Mouse (Mus musculus) adrenal gland, postnatal 36 days (tissue): ENCODE measurements at regions not wholly inside any gene's neighbourhood (a gene's known extent, or its start where the extent isn't known, plus 50 kb on each side); places are given as distances from the start of the nearest gene placed in this dataset.
"Not testable (repeated sequence)": the region's sequence is repeated elsewhere in the genome, so short reads cannot be mapped to it uniquely, and the experiment has no call there.

Experiments used
- DNase-seq, 2 experiments: peaks; one replicate each; pipeline ENCODE4 v3.0.0; 2021; ENCODE audit warnings: mixed read lengths in 1 of 2

DNA sequence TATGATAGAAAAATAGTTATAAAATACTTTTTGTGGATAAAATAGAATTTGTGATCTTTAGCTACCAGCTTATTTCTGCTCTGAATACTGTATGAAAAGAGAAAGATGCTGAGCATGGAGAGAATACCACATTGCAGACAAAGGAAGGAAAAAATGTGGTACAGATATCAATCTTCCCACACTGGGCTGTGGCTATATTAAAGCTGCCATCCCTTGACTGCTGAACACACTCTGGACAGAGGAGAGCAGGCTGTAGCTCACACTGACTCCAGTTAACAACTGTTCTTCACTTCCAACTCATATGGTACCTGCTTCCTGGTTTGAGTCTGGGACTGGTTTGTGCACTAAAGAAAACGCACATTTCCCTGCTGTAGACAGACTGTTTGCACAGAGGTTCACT is 76.7 kb upstream of the Try4 start:
- DNase-seq, result no peak

DNA sequence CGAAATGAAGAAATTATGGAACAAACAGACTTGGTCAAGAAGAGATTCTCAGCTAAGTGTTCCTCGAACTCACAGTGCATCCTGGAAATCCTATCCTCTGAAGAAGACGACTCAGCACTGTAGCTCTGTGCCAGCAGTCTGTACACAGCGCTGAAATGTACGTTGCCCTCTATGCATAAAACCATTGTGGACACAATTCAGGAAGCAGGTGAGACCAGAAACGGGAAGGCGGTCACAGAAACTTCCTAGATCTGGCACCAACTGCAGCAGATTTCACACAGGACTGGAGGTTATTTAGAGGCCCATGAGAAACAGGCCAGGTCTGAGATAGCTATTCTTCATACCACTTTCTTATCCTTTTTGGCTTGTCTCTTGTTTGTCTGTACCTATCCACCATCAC is 83.7 kb upstream of the Try4 start:
- DNase-seq, result no peak

DNA sequence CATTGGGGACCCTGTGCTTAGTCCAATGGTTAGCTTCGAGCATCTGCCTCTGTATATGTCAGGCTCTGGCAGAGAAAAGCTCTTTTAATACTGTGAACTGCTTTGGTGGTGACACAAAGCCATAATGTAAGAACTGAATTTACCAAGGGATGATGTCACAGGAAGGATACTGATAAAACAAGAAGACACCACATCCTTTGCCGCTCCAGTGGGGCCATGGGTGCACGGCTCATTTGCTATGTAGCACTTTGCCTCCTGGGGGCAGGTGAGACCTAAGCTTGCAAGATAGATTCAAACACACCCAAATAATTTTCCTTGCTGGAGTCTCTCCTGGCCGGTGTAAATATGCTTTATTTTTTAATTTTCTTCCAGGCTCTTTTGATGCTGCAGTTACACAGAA is 86.2 kb upstream of the Try4 start:
- DNase-seq, result no peak

DNA sequence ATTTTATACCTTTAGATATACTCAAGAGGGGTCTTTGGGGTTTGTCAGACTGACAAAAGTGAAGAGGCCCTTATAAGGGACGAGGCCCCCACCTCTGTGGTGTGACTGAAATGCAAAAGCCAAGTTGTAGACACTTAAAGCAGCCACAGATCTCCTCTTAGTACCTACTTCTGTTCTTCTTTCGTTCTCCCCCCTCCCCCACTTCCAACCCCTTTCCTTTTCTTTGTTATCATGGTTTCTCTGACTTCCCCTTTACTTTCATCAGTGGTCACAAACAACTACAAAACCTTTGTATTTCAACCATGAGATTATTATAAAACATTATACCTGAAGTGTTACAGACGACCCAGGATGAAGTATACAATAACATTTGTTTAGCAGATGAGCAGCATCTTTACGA is 96.2 kb upstream of the Try4 start:
- no peak for DNase-seq

DNA sequence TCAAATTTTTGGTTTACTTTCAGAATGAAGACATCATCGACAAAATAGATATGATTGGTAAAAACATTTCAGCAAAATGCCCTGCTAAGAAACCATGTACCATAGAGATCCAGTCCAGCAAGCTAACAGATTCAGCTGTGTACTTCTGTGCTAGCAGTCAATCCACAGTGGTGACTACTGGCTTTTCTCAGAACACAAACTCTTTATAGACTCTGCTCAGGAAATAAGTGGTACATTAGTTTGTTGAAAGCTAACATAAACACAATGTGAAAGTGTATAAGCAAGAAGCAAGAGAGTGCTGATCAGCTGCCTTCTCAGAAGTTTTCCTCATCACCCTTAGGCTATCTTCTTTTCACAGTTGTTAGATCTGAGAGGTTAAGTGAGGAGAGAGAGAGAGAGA is 99.2 kb upstream of the Try4 start:
- no peak for DNase-seq

DNA sequence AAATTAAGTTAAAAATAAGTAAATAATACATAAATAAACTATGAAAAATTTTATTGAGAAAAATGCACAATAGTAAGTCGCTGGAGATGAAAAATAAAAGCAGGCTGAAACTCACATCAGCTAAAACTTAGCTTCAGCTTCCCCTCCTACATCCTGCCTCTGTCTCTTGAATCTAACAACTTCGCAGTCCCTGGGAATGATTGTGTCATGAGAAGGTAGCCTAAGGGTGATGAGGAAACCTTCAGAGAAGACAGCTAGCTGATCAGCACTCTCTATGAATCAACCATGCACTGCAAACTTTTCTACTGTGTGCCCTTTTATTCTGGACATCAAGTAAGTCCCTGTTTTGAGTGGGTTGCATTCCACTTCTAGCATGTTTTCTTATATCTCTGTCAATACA is 99.8 kb upstream of the Try4 start:
- DNase-seq, result no peak

DNA sequence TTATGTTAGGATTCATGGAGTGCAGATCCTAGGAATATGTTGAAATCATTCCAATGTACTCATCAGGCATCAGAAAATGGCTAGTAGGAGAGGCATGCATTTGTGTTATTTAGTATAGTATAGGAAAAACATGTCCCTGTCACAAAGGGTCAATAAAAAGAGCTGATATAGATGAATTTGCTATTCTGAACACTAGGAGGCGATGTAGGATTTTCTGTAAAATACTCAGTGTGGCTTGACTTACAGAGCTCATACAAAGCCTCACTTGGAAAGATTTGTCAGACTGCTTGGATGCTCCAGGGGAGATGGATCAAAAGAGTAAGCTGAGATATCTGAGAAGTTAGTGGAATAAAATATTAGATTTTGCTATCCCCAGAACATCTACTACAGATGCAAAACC is 107.6 kb upstream of the Try4 start:
- no peak for DNase-seq

DNA sequence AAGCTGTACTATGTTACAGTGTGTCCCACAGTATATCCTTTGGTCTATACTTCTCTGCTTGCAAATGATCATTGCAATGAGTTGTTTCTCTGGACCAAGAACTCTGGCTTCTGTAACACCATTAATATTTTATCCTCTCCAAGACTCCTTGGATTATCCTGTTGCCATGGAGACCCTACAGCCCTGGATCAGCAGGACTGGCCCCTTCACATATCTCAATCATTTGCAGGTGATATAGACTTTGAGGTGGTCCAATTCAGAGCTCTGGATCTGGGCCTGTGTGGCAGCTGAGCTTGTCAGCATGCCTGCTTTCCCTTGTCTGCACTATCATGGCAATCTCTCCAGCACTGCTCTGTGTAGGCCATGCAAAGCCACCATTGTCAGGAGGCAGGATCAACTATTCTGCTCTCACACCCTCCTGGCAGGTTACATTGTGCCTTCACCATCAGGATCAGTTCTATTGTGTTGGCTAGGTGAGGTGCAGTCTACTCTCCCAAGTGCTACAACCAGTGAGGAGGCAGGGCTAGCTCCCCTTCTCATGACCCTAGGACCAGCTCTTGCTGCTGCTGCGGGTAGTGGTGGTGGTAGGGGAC is 110.2 kb upstream of the Try4 start:
- DNase-seq, result no peak

DNA sequence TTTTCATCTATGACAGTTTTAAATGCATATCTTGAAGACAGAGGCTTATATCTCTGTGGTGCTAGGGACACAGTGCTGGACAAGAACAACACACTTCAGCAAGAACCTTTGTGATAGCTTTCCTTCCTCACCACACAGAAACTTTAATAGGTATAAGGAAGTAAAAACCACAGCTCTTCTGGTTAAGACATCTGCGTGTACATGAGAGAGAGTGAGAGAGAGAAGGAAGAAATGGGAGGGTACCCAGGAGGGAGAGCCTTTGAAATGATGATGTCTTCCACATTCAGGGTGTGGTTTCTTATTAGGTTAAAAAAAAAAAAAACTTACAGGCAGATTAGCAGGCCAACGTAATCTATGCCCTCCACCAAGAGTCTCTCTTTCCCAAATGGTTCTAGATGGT is 113.2 kb upstream of the Try4 start:
- DNase-seq, result no peak

DNA sequence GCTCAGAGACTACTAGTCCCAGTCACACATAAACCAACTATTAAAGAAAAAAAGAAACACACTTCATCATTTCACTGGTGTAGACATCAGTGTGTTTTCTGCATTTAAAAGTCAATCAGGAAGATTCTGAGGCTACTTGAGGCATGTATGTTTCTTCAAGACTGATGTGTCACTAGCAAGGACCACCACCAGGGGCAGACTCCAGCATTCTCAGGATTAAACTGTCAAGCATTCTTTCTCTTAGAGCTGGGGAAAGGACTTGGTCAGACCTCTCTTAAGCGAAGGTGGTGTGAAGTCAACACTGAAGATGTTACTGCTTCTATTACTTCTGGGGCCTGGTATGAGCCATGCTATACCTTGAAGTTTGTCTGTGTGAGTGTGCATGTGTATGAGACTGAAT is 114.1 kb upstream of the Try4 start:
- no peak for DNase-seq

DNA sequence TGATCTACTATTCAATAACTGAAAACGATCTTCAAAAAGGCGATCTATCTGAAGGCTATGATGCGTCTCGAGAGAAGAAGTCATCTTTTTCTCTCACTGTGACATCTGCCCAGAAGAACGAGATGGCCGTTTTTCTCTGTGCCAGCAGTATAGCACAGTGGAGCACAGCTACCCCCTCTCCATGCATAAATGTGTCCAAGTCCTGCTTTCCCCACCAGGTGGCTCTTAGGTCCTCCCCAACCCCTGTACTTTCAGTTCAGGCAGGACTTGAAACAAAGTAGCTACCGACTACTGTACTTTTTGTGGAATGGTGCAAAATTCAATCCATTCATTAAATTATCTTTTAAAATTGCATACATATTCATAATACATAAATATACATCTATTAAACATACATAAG is 123.2 kb upstream of the Try4 start:
- no peak for DNase-seq

DNA sequence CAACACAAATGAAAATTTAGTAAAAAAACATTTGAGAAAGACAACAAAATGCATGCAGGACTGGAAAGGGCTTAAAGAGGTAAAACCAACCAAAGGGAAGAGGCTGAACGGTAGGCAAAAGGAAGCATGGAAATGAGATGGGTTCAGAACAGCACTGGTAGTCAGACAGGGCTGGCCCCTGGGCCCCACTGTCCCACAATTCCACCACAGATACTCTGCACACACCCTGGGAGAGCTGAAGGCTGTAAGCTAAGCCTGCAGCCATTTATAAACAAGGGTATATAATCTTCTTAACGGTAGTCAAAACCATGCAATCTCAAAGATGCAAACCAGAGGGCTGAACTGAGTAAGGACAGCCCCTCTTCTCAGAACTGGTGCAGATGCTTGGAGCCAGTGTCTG is 124.0 kb upstream of the Try4 start:
- no peak for DNase-seq

DNA sequence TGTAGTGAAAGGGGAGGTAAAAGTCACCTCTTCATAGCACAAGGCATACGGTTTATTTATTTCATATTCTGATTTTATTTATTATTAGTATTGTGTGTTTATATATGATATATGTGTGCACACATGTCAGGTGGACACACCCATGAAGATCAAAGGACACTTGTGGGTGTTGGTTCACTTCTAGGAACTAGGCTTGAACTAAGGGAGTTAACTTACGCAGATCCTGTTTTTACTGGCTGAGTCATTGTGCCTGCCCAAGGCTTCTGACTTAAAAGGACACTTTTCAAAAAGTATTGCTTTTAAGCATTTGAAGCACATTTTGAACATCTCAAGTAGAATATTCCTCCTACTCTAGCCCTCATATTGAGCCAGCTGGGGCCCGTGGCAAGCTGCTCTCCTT is 124.9 kb upstream of the Try4 start:
- DNase-seq, result no peak

DNA sequence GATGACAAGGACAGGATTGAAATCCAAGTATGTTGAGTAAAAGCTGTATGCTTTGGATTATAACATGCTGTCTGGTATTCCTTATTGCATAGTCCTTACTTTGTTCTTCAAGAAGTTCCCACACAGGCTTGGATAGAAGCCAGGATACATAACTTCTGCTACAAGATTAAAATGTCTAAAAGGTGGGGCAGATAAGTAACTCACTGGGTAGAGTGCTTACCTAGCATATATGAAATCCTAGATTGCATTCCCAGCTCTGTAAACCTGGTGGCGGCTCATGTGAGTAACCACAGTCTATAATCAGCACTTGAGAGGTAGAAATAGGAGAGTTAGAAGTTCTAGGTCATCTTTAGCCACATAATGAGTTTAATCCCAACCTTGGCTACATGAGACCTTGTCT is 126.0 kb upstream of the Try4 start:
- no peak for DNase-seq

DNA sequence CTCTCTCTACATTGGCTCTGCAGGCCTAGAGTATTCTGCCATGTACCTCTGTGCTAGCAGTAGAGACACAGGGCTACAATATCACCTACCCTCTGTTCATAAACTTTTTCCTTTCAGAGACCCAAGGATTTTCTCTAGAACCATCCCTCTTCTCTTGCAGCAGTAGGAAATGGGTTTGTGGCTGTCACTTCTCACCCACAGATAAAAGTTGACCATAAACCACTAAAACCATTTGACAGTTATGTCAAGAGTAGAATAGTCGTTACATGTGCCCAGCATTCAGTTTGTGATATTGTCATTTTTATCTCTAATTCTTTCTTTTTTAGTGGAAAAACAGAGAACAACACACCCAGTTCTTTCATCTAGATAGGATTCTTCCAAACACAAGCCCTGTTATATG is 128.2 kb upstream of the 2210010C04Rik start:
- DNase-seq, result no peak

DNA sequence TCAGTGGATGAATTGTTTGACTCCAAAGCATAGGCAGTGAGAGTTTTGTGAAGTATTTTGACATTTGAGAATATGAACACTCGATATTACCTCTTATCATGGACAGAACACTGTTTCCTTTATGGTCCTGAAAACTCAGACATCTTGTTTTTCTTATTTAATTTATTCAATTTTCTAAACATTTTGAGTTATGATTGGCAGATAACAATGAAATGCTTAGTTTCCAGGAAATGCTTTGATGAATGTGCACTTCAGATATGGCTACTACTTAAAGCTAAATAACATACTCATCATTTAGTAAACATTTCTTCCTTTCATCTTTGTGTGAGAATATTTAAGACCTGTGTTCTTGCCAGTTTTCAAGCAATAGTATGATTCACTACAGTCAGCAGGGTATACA is 126.4 kb upstream of the 2210010C04Rik start:
- DNase-seq, result no peak

DNA sequence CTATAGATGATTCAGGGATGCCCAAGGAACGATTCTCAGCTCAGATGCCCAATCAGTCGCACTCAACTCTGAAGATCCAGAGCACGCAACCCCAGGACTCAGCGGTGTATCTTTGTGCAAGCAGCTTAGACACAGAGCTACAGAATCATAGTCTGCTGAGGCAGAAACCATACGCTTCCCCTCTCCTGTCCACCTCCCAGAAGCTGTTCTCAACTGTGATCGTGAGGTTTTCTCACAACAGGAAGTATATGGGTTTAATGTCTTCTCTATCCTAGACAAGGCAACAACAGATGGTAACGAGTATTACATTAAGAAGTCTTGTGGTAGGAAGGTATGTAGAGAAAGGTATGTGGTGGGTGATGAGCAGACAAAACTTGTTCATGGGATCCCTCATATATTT is 116.8 kb upstream of the 2210010C04Rik start:
- DNase-seq, result no peak

DNA sequence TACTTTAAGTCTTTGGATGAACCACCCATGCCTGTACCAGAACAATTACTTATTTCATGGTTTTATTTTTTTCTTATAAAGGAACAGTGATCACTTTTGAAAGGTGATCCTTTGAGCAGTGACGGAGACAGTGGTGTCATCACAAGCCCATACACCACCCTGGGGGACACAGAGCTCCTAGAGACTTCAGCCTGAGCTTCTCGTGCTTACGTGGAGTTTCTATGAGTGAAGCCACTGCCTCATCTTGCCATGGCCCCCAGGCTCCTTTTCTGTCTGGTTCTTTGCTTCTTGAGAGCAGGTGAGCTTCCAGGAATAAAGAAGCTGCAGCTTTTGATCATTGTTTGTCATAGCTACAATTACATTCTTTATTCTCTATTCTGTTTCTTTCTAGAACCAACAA is 116.2 kb upstream of the 2210010C04Rik start:
- DNase-seq, result no peak

DNA sequence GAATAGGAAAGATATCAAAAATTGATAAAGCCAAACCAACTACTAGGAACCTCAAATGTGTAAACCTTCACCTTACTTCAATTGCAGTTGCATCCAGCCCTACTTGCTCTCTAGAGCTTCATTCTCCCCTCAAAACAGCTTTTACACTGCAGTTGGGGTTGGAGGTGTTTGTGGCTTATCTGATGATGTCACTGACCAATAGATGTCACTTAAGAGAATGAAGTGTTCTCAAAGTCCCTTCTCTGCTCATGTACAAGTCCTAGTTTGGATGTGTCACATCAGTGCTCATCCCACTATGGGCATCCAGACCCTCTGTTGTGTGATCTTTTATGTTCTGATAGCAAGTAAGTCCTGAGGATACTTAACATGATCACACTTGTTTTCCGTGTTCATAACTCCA is 105.6 kb upstream of the 2210010C04Rik start:
- DNase-seq, result no peak

DNA sequence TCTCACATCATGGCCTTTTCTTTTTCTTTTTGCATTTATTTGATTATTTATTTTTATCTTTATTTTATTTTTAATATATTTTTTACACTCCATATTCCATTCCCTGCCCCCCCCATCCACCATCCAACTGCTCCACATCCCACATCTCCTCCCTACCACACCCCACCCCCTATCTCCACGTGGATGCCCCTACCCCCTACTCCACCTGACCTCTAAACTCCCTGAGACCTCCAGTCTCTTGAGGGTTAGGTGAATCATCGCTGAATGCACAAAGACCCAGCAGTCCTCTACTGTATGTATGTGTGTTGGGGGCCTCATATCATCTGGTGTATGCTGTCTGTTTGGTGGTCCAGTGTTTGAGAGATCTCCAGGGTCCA is 102.1 kb upstream of the 2210010C04Rik start:
- not testable (repeated sequence) for DNase-seq

DNA sequence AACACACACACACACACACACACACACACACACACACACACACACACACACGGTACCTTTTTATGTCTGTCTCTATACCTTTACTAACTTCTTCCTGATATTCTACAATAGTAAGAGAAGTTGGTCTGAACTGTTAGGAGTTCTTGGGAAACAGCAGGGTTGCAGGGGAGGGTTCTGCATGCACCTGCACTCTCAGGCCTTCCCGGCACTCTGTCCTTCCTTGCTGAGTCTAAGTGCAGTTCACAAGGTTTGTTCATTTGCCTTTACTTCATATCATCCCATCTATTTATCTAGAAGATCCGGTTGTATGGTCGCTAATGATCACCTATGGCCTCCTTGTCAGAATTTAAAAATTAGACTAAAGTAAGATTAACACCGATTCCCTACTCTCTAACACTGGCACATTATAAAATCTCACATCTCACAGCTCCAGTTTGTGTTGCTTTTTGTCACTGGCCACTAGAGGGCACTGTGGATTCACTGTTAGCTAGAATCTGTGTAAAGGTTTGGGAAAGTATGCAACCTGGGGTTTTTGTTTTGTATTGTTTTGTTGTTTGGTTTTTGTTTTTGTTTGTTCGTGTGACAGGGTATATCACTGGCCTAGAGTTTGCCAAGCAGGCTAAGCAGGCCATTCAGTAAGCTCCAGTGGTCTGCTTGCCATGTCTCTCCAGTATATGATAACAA is 101.5 kb upstream of the 2210010C04Rik start:
- DNase-seq, result peak; percentile 26 to 57

DNA sequence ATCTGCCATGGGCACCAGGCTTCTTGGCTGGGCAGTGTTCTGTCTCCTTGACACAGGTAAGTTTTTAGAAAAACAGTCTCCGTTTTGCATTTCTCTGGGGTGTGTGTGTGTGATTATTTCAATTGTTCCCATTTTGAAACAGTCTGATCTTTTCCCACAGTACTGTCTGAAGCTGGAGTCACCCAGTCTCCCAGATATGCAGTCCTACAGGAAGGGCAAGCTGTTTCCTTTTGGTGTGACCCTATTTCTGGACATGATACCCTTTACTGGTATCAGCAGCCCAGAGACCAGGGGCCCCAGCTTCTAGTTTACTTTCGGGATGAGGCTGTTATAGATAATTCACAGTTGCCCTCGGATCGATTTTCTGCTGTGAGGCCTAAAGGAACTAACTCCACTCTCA is 99.9 kb upstream of the 2210010C04Rik start:
- DNase-seq, result no peak

DNA sequence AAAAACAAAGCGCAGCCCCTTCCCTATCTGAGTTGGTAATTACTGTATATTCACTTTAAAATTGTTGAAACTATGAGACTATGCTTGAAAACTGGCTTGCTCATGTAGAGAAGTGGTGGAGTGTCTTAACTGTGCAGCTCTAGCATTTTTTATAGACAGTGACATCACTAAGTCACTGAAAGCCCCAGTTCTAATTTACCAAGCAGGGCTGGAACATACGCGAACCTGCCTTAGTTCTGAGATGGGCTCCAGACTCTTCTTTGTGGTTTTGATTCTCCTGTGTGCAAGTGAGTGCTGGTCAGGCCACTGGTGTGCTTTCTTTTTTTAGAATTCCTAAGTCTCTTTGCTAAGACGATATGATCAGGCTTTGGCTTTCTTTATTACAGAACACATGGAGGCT is 94.6 kb upstream of the 2210010C04Rik start:
- no peak for DNase-seq

DNA sequence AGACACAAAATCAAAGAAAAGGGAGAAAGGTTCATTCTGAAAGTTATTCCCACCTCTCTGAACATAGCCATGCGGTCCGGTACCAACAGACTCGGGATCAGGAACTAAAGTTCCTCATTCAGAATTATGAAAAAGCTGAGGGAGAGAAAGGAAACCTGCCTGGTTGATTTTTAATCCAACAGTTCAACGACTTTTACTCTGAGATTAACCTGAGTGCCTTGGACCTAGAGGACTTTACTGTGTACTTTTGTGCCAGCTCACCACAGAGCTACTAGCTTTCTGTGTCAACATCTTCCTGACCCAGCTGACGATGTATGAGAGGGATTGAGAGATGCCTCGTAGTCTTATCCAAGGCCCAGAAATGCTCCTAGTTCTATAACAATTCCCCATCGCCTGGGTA is 92.5 kb upstream of the 2210010C04Rik start:
- DNase-seq, result no peak

DNA sequence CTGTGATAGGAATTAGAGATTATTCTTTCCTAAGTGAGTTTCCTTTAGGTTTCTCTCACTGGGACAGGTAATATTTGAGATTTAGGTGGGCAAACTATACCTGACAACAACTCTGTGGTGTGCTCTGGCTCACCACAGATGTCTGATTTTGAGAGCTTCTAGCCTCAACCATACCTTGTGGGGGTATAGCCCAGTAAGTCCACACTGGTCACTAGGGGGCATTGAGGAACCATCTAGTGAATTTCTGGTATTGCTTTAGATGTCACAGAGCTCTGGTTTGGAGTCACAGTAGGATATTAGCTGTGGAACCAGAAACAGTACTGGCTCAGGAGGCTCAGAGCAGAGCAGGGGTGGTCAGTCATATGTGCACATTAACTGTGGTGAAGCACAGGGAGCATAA is 91.5 kb upstream of the 2210010C04Rik start:
- DNase-seq, result no peak
